Mouse (Mus musculus): ENCODE results near the gene Shc1. TPM values are rescaled to one million over a fixed set of nuclear protein-coding genes. Genes with fewer than 3 reads are reported as not detected.

The Shc1 gene
- polyA plus RNA-seq, 1 experiment, result 29.5 TPM

GRCm38 (mm10) chr3:89406887-89407286, 11.4 kb upstream of the Shc1 start:
- DNase-seq (ENCODE audit: low read depth), result no peak
- TF ChIP-seq POLR2A (IDR thresholded peaks at IDR 0.05; ENCODE audit: borderline replicate concordance, extremely low read depth, insufficient read depth, insufficient read length, poor library complexity, severe bottlenecking), result no peak
- TF ChIP-seq CTCF (IDR thresholded peaks at IDR 0.05; ENCODE audit: borderline replicate concordance, extremely low read depth, insufficient read depth, insufficient read length), result no peak

GRCm38 (mm10) chr3:89408448-89408847, 9.8 kb upstream of the Shc1 start:
- no peak for DNase-seq (ENCODE audit: low read depth)
- no peak for TF ChIP-seq POLR2A (IDR thresholded peaks at IDR 0.05; ENCODE audit: borderline replicate concordance, extremely low read depth, insufficient read depth, insufficient read length, poor library complexity, severe bottlenecking)
- TF ChIP-seq CTCF (IDR thresholded peaks at IDR 0.05; ENCODE audit: borderline replicate concordance, extremely low read depth, insufficient read depth, insufficient read length), result no peak

GRCm38 (mm10) chr3:89409701-89410100, 8.5 kb upstream of the Shc1 start:
- TF ChIP-seq CTCF (IDR thresholded peaks at IDR 0.05; ENCODE audit: borderline replicate concordance, extremely low read depth, insufficient read depth, insufficient read length), result no peak
- no peak for TF ChIP-seq POLR2A (IDR thresholded peaks at IDR 0.05; ENCODE audit: borderline replicate concordance, extremely low read depth, insufficient read depth, insufficient read length, poor library complexity, severe bottlenecking)
- DNase-seq (ENCODE audit: low read depth), result no peak

- DNase-seq (ENCODE audit: low read depth), result no peak
- TF ChIP-seq POLR2A (IDR thresholded peaks at IDR 0.05; ENCODE audit: borderline replicate concordance, extremely low read depth, insufficient read depth, insufficient read length, poor library complexity, severe bottlenecking) (no peak), CTCF (IDR thresholded peaks at IDR 0.05; ENCODE audit: borderline replicate concordance, extremely low read depth, insufficient read depth, insufficient read length) (no peak)
These were observed 7.4 kb upstream of the Shc1 start for GRCm38 (mm10) chr3:89410864-89411263.

GRCm38 (mm10) chr3:89411490-89412393, 6.5 kb upstream of the Shc1 start, which contains the start of gene Flad1:
Gene Flad1 (minus strand): TSS chr3:89411870.
- DNase-seq (ENCODE audit: low read depth), result peak; percentile 100
- TF ChIP-seq CTCF (IDR thresholded peaks at IDR 0.05; ENCODE audit: borderline replicate concordance, extremely low read depth, insufficient read depth, insufficient read length) (no peak), POLR2A (IDR thresholded peaks at IDR 0.05; ENCODE audit: borderline replicate concordance, extremely low read depth, insufficient read depth, insufficient read length, poor library complexity, severe bottlenecking) (no peak)

- DNase-seq (ENCODE audit: low read depth), result no peak
- TF ChIP-seq CTCF (IDR thresholded peaks at IDR 0.05; ENCODE audit: borderline replicate concordance, extremely low read depth, insufficient read depth, insufficient read length) (no peak), POLR2A (IDR thresholded peaks at IDR 0.05; ENCODE audit: borderline replicate concordance, extremely low read depth, insufficient read depth, insufficient read length, poor library complexity, severe bottlenecking) (no peak)
These were observed 2.1 kb upstream of the Shc1 start for GRCm38 (mm10) chr3:89416158-89416557.

GRCm38 (mm10) chr3:89417131-89417530, 1.1 kb upstream of the Shc1 start:
- DNase-seq (ENCODE audit: low read depth), result no peak
- no peak for TF ChIP-seq POLR2A (IDR thresholded peaks at IDR 0.05; ENCODE audit: borderline replicate concordance, extremely low read depth, insufficient read depth, insufficient read length, poor library complexity, severe bottlenecking)
- TF ChIP-seq CTCF (IDR thresholded peaks at IDR 0.05; ENCODE audit: borderline replicate concordance, extremely low read depth, insufficient read depth, insufficient read length), result no peak

- TF ChIP-seq POLR2A (IDR thresholded peaks at IDR 0.05; ENCODE audit: borderline replicate concordance, extremely low read depth, insufficient read depth, insufficient read length, poor library complexity, severe bottlenecking) (0 out of 2 replicates have a peak, but pooled peaks have one; percentile 26), CTCF (IDR thresholded peaks at IDR 0.05; ENCODE audit: borderline replicate concordance, extremely low read depth, insufficient read depth, insufficient read length) (no peak)
- DNase-seq (ENCODE audit: low read depth), result peak; percentile 95
These were observed 438 bp upstream of the Shc1 start for GRCm38 (mm10) chr3:89417840-89418169.

GRCm38 (mm10) chr3:89418861-89419250, 613 bp downstream of the Shc1 start:
- no peak for TF ChIP-seq CTCF (IDR thresholded peaks at IDR 0.05; ENCODE audit: borderline replicate concordance, extremely low read depth, insufficient read depth, insufficient read length)
- no peak for TF ChIP-seq POLR2A (IDR thresholded peaks at IDR 0.05; ENCODE audit: borderline replicate concordance, extremely low read depth, insufficient read depth, insufficient read length, poor library complexity, severe bottlenecking)
- DNase-seq (ENCODE audit: low read depth), result no peak

- TF ChIP-seq CTCF (IDR thresholded peaks at IDR 0.05; ENCODE audit: borderline replicate concordance, extremely low read depth, insufficient read depth, insufficient read length) (no peak), POLR2A (IDR thresholded peaks at IDR 0.05; ENCODE audit: borderline replicate concordance, extremely low read depth, insufficient read depth, insufficient read length, poor library complexity, severe bottlenecking) (no peak)
- peak; percentile 29 for DNase-seq (ENCODE audit: low read depth)
These were observed 1.3 kb downstream of the Shc1 start for GRCm38 (mm10) chr3:89419571-89419970.

GRCm38 (mm10) chr3:89419981-89420380, 1.7 kb downstream of the Shc1 start:
- DNase-seq (ENCODE audit: low read depth), result no peak
- TF ChIP-seq CTCF (IDR thresholded peaks at IDR 0.05; ENCODE audit: borderline replicate concordance, extremely low read depth, insufficient read depth, insufficient read length) (no peak), POLR2A (IDR thresholded peaks at IDR 0.05; ENCODE audit: borderline replicate concordance, extremely low read depth, insufficient read depth, insufficient read length, poor library complexity, severe bottlenecking) (no peak)

GRCm38 (mm10) chr3:89420421-89420820, 2.2 kb downstream of the Shc1 start:
- no peak for TF ChIP-seq POLR2A (IDR thresholded peaks at IDR 0.05; ENCODE audit: borderline replicate concordance, extremely low read depth, insufficient read depth, insufficient read length, poor library complexity, severe bottlenecking)

More at GRCm38 (mm10) chr3:89420421-89420820, 2.2 kb downstream of the Shc1 start:
- no peak for DNase-seq (ENCODE audit: low read depth)

All from brain, embryonic 14.5 days (tissue).